14 mouse cellular contexts compared by ENCODE assay signal in genomic region chr3:127406883-127407282, GRCm38 (mm10).
DNase-seq lines count a peak whose midpoint lies in the region; ATAC-seq and TF ChIP-seq lines count a peak whose summit lies in the region.
"Had no signal": no experiment of that assay in that cellular context is flagged by ENCODE, and none has a peak within 500 bp of the region (broad histone marks: within the 10 kb centered on the region; RNA-seq: fewer than 3 reads in every experiment).

No protein-coding gene starts in this region.

- H3K4me2 ChIP-seq in forebrain, embryonic 13.5 days, result peak overlapping the region; percentile 75
- H3K4me2 ChIP-seq in forebrain, embryonic 11.5 days (ENCODE audit: low read depth, low read length, severe bottlenecking), result no peak overlapping the region
- H3K4me2 ChIP-seq in liver, embryonic 12.5 days, result no peak overlapping the region
- peak overlapping the region; percentile 60 for H3K4me2 ChIP-seq in midbrain, embryonic 15.5 days

- 92% methylated on average over 4 of the region's 4 CpGs for WGBS in forebrain, embryonic 13.5 days
- WGBS in forebrain, embryonic 11.5 days, result 94% methylated on average over 4 of the region's 4 CpGs
- WGBS in liver, embryonic 12.5 days (ENCODE audit: insufficient replicate concordance), result 66% methylated on average over 4 of the region's 4 CpGs
- WGBS in midbrain, embryonic 15.5 days, result 95% methylated on average over 4 of the region's 4 CpGs

- no peak for ATAC-seq in forebrain, embryonic 13.5 days
- ATAC-seq in forebrain, embryonic 11.5 days (replicated peaks; ENCODE audit: low FRiP score), result no peak
- ATAC-seq in liver, embryonic 12.5 days, result peak; percentile 58
- ATAC-seq in midbrain, embryonic 15.5 days (replicated peaks), result no peak

- H3K36me3 ChIP-seq in forebrain, embryonic 13.5 days (ENCODE audit: poor library complexity, severe bottlenecking), result no peaks in the 10 kb centered on the region
- H3K36me3 ChIP-seq in forebrain, embryonic 11.5 days (ENCODE audit: control insufficient read depth, insufficient read depth, low read length), result no peaks in the 10 kb centered on the region
- no peaks in the 10 kb centered on the region for H3K36me3 ChIP-seq in liver, embryonic 12.5 days
- H3K36me3 ChIP-seq in midbrain, embryonic 15.5 days (replicated peaks), result no peaks in the 10 kb centered on the region
- H3K36me3 ChIP-seq: lung, embryonic 15.5 days had no signal

- peak overlapping the region; percentile 15 for H3K4me3 ChIP-seq in forebrain, embryonic 13.5 days
- H3K4me3 ChIP-seq in forebrain, embryonic 11.5 days (ENCODE audit: low read depth, low read length), result no peak overlapping the region
- peak overlapping the region; percentile 89 for H3K4me3 ChIP-seq in cortical plate, adult 2 months (ENCODE audit: insufficient read depth, low read length)
- H3K4me3 ChIP-seq in liver, embryonic 12.5 days, result no peak overlapping the region
- H3K4me3 ChIP-seq in midbrain, embryonic 15.5 days, result peak overlapping the region; percentile 71
- H3K4me3 ChIP-seq: lung, embryonic 15.5 days had no signal

- no peaks in the 10 kb centered on the region for H3K9me3 ChIP-seq in forebrain, embryonic 13.5 days (replicated peaks)
- H3K9me3 ChIP-seq in forebrain, embryonic 11.5 days (ENCODE audit: control insufficient read depth, low read length), result no peaks in the 10 kb centered on the region
- H3K9me3 ChIP-seq in liver, embryonic 12.5 days (replicated peaks), result no peaks in the 10 kb centered on the region
- H3K9me3 ChIP-seq in midbrain, embryonic 15.5 days, result no peaks in the 10 kb centered on the region
- H3K9me3 ChIP-seq: lung, embryonic 15.5 days had no signal

- H3K9ac ChIP-seq in forebrain, embryonic 13.5 days, result no peak overlapping the region
- H3K9ac ChIP-seq in forebrain, embryonic 11.5 days (ENCODE audit: low read length), result no peak overlapping the region
- H3K9ac ChIP-seq in liver, embryonic 12.5 days, result no peak overlapping the region
- H3K9ac ChIP-seq in midbrain, embryonic 15.5 days, result no peak overlapping the region
- H3K9ac ChIP-seq: lung, embryonic 15.5 days had no signal

- peaks cover 38% of the 10 kb centered on the region for H3K4me1 ChIP-seq in forebrain, embryonic 13.5 days
- no peaks in the 10 kb centered on the region; the same call in 1 of the 2 replicates for H3K4me1 ChIP-seq in forebrain, embryonic 11.5 days (replicated peaks; ENCODE audit: control insufficient read depth, insufficient read depth, low read length)
- peaks cover 6% of the 10 kb centered on the region for H3K4me1 ChIP-seq in cortical plate, adult 2 months (ENCODE audit: control insufficient read depth, insufficient read depth, low read length)
- H3K4me1 ChIP-seq in liver, embryonic 12.5 days, result peaks cover 14% of the 10 kb centered on the region
- H3K4me1 ChIP-seq in midbrain, embryonic 15.5 days, result peaks cover 29% of the 10 kb centered on the region

- no peak for DNase-seq in forebrain, embryonic 11.5 days (ENCODE audit: low spot score)
- no peak for DNase-seq in adrenal gland, postnatal 25 days
- DNase-seq in heart, postnatal 10 days, result no peak
- DNase-seq in retina, postnatal 1 day, result no peak
- DNase-seq: cerebellum, postnatal 25 days; gastrocnemius, adult 2 months; heart, postnatal 36 days; kidney, adult 8-10 months; thymus, postnatal 25 days had no signal

- no peaks in the 10 kb centered on the region for H3K27me3 ChIP-seq in forebrain, embryonic 13.5 days
- H3K27me3 ChIP-seq in forebrain, embryonic 11.5 days (ENCODE audit: control insufficient read depth, insufficient read depth, low read length), result no peaks in the 10 kb centered on the region
- H3K27me3 ChIP-seq in liver, embryonic 12.5 days (replicated peaks), result peaks cover 15% of the 10 kb centered on the region; the same call in 1 of the 2 replicates
- no peaks in the 10 kb centered on the region for H3K27me3 ChIP-seq in midbrain, embryonic 15.5 days (replicated peaks)
- H3K27me3 ChIP-seq: lung, embryonic 15.5 days had no signal

- intact Hi-C loops in heart, postnatal 10 days (cut with DNase I), result no loop called here

- H3K27ac ChIP-seq in forebrain, embryonic 13.5 days, result no peak overlapping the region
- no peak overlapping the region for H3K27ac ChIP-seq in forebrain, embryonic 11.5 days (ENCODE audit: low read depth, low read length)
- no peak overlapping the region for H3K27ac ChIP-seq in cortical plate, adult 2 months (ENCODE audit: insufficient read depth, low read length)
- H3K27ac ChIP-seq in liver, embryonic 12.5 days, result no peak overlapping the region
- H3K27ac ChIP-seq in midbrain, embryonic 15.5 days, result 0 out of 2 replicates have a peak overlapping the region, but pooled peaks have one; percentile 13
- H3K27ac ChIP-seq: gastrocnemius, adult 2 months; lung, embryonic 15.5 days had no signal

- TF ChIP-seq POLR2A in cortical plate, adult 2 months (IDR thresholded peaks at IDR 0.05; ENCODE audit: extremely low read depth, insufficient read depth, low read length), result no peak

- no peak for TF ChIP-seq CTCF in cortical plate, adult 2 months (IDR thresholded peaks at IDR 0.05; ENCODE audit: extremely low read depth, insufficient read depth, low read length)

Comparison
In these comparisons a context has a peak if more than half of its experiments do, and no peak if none do; other contexts are left out.
1. H3K4me2 ChIP-seq: peak in forebrain, embryonic 13.5 days (single experiment) and midbrain, embryonic 15.5 days (single experiment); none in forebrain, embryonic 11.5 days (single experiment) and liver, embryonic 12.5 days (single experiment).
2. H3K4me3 ChIP-seq: peak in forebrain, embryonic 13.5 days (single experiment), cortical plate, adult 2 months (single experiment) and midbrain, embryonic 15.5 days (single experiment); none in forebrain, embryonic 11.5 days (single experiment) and liver, embryonic 12.5 days (single experiment).